Mouse (Mus musculus): ENCODE measurements at regions not wholly inside any gene's neighbourhood (a gene's known extent, or its start where the extent isn't known, plus 50 kb on each side); places are given as distances from the start of the nearest gene placed in this dataset.

- TF ChIP-seq CTCF (IDR thresholded peaks at IDR 0.05; ENCODE audit: low read depth, low read length) (no peak), POLR2AphosphoS5 (IDR thresholded peaks at IDR 0.05; ENCODE audit: insufficient replicate concordance, low read depth, low read length) (no peak), TAL1 (conservative IDR thresholded peaks at IDR 0.05; ENCODE audit: low read depth, low read length) (no peak), GATA1 (IDR thresholded peaks at IDR 0.05; ENCODE audit: borderline replicate concordance, low read length) (no peak), GATA2 (IDR thresholded peaks at IDR 0.05; ENCODE audit: borderline replicate concordance, low read depth, low read length) (no peak)
Measured at GRCm38 (mm10) chr3:33306169-33306568, 163.1 kb upstream of the Pex5l start.
